Mouse (Mus musculus): Measurements from ENCODE around the gene Olfr622. TPM values are rescaled to one million over a fixed set of nuclear protein-coding genes. Genes with fewer than 3 reads are reported as not detected.

Gene Olfr622
- not detected in 2 replicates for polyA plus RNA-seq (2014; fragmentation: Nextera tagmentation; extraction: Ambion mirVana)

- no peaks in the 10 kb centered on the region for H3K27me3 ChIP-seq (ENCODE audit: control insufficient read depth, insufficient read depth, low read length)
- no peak within 1 kb of the TSS for H3K4me2 ChIP-seq
- H3K9ac ChIP-seq (ENCODE audit: low read depth, low read length), result no peak within 1 kb of the TSS
- WGBS (ENCODE audit: insufficient replicate concordance), result 78% methylated on average over 1 of the region's 1 CpGs
- H3K27ac ChIP-seq (ENCODE audit: low read depth, low read length), result no peak within 1 kb of the TSS
- no peaks in the 10 kb centered on the region for H3K36me3 ChIP-seq (ENCODE audit: control insufficient read depth, insufficient read depth, low read length)
- no peak for ATAC-seq (replicated peaks; ENCODE audit: insufficient number of reproducible peaks, low FRiP score, low TSS enrichment)
- no peaks in the 10 kb centered on the region for H3K9me3 ChIP-seq (replicated peaks; ENCODE audit: control insufficient read depth, low read length)
- no peaks in the 10 kb centered on the region for H3K4me1 ChIP-seq (ENCODE audit: control insufficient read depth, insufficient read depth, low read length)
- no peak within 1 kb of the TSS for H3K4me3 ChIP-seq (ENCODE audit: low read depth, low read length)
These were observed at the start of gene Olfr622 for GRCm38 (mm10) chr7:103642602-103643001. Olfr622 (minus strand) TSS chr7:103642702.

- no peaks in the 10 kb centered on the region for H3K9me3 ChIP-seq (replicated peaks; ENCODE audit: control insufficient read depth, low read length)
- ATAC-seq (replicated peaks; ENCODE audit: insufficient number of reproducible peaks, low FRiP score, low TSS enrichment), result no peak
- no peaks in the 10 kb centered on the region for H3K4me1 ChIP-seq (ENCODE audit: control insufficient read depth, insufficient read depth, low read length)
- H3K36me3 ChIP-seq (ENCODE audit: control insufficient read depth, insufficient read depth, low read length), result no peaks in the 10 kb centered on the region
- no peak within 1 kb of the TSS for H3K27ac ChIP-seq (ENCODE audit: low read depth, low read length)
- H3K4me3 ChIP-seq (ENCODE audit: low read depth, low read length), result no peak within 1 kb of the TSS
- no peak within 1 kb of the TSS for H3K9ac ChIP-seq (ENCODE audit: low read depth, low read length)
- no peak within 1 kb of the TSS for H3K4me2 ChIP-seq
- H3K27me3 ChIP-seq (ENCODE audit: control insufficient read depth, insufficient read depth, low read length), result no peaks in the 10 kb centered on the region
These were observed 39.9 kb upstream of the Olfr622 start, which contains the start of gene Olfr625-ps1 for GRCm38 (mm10) chr7:103682420-103682819. Olfr625-ps1 (plus strand) TSS chr7:103682720.

GRCm38 (mm10) chr7:103671091-103671490 is 28.6 kb upstream of the Olfr622 start, which contains the start of gene Olfr624:
Olfr624 (minus strand) TSS chr7:103671191.
- Histone ChIP-seq H3K4me3 (ENCODE audit: low read depth, low read length) (no peak within 1 kb of the TSS), H3K36me3 (ENCODE audit: control insufficient read depth, insufficient read depth, low read length) (no peaks in the 10 kb centered on the region), H3K27ac (ENCODE audit: low read depth, low read length) (no peak within 1 kb of the TSS), H3K27me3 (ENCODE audit: control insufficient read depth, insufficient read depth, low read length) (no peaks in the 10 kb centered on the region), H3K9ac (ENCODE audit: low read depth, low read length) (no peak within 1 kb of the TSS), H3K4me2 (no peak within 1 kb of the TSS), H3K9me3 (replicated peaks; ENCODE audit: control insufficient read depth, low read length) (no peaks in the 10 kb centered on the region), H3K4me1 (ENCODE audit: control insufficient read depth, insufficient read depth, low read length) (no peaks in the 10 kb centered on the region)
- ATAC-seq (replicated peaks; ENCODE audit: insufficient number of reproducible peaks, low FRiP score, low TSS enrichment), result no peak
- WGBS (ENCODE audit: insufficient replicate concordance), result 79% methylated on average over 2 of the region's 2 CpGs

GRCm38 (mm10) chr7:103663598-103663997 is 21.1 kb upstream of the Olfr622 start, which contains the start of gene Olfr623:
Olfr623 (minus strand) TSS chr7:103663698.
- H3K4me1 ChIP-seq (ENCODE audit: control insufficient read depth, insufficient read depth, low read length), result no peaks in the 10 kb centered on the region
- H3K4me3 ChIP-seq (ENCODE audit: low read depth, low read length), result no peak within 1 kb of the TSS
- no peak within 1 kb of the TSS for H3K9ac ChIP-seq (ENCODE audit: low read depth, low read length)
- ATAC-seq (replicated peaks; ENCODE audit: insufficient number of reproducible peaks, low FRiP score, low TSS enrichment), result no peak
- H3K27ac ChIP-seq (ENCODE audit: low read depth, low read length), result no peak within 1 kb of the TSS
- no peaks in the 10 kb centered on the region for H3K36me3 ChIP-seq (ENCODE audit: control insufficient read depth, insufficient read depth, low read length)
- H3K4me2 ChIP-seq, result no peak within 1 kb of the TSS
- no peaks in the 10 kb centered on the region for H3K9me3 ChIP-seq (replicated peaks; ENCODE audit: control insufficient read depth, low read length)
- no peaks in the 10 kb centered on the region for H3K27me3 ChIP-seq (ENCODE audit: control insufficient read depth, insufficient read depth, low read length)

GRCm38 (mm10) chr7:103644070-103644469 is 1.6 kb upstream of the Olfr622 start:
- Histone ChIP-seq H3K9me3 (replicated peaks; ENCODE audit: control insufficient read depth, low read length) (no peaks in the 10 kb centered on the region), H3K27me3 (ENCODE audit: control insufficient read depth, insufficient read depth, low read length) (no peaks in the 10 kb centered on the region), H3K9ac (ENCODE audit: low read depth, low read length) (no peak overlapping the region), H3K36me3 (ENCODE audit: control insufficient read depth, insufficient read depth, low read length) (no peaks in the 10 kb centered on the region), H3K4me2 (no peak overlapping the region), H3K27ac (ENCODE audit: low read depth, low read length) (no peak overlapping the region), H3K4me3 (ENCODE audit: low read depth, low read length) (no peak overlapping the region), H3K4me1 (ENCODE audit: control insufficient read depth, insufficient read depth, low read length) (no peaks in the 10 kb centered on the region)
- WGBS (ENCODE audit: insufficient replicate concordance), result 79% methylated on average over 4 of the region's 4 CpGs
- ATAC-seq (replicated peaks; ENCODE audit: insufficient number of reproducible peaks, low FRiP score, low TSS enrichment), result no peak

- Histone ChIP-seq H3K36me3 (ENCODE audit: control insufficient read depth, insufficient read depth, low read length) (no peaks in the 10 kb centered on the region), H3K4me2 (no peak overlapping the region), H3K4me1 (ENCODE audit: control insufficient read depth, insufficient read depth, low read length) (no peaks in the 10 kb centered on the region), H3K27ac (ENCODE audit: low read depth, low read length) (no peak overlapping the region), H3K9me3 (replicated peaks; ENCODE audit: control insufficient read depth, low read length) (no peaks in the 10 kb centered on the region), H3K4me3 (ENCODE audit: low read depth, low read length) (no peak overlapping the region), H3K9ac (ENCODE audit: low read depth, low read length) (no peak overlapping the region), H3K27me3 (ENCODE audit: control insufficient read depth, insufficient read depth, low read length) (no peaks in the 10 kb centered on the region)
- no peak for ATAC-seq (replicated peaks; ENCODE audit: insufficient number of reproducible peaks, low FRiP score, low TSS enrichment)
These were observed 5.7 kb downstream of the Olfr622 start for GRCm38 (mm10) chr7:103636795-103637194.

GRCm38 (mm10) chr7:103612434-103612833 is 30.1 kb downstream of the Olfr622 start, which contains the start of gene Olfr620:
Olfr620 (minus strand) TSS chr7:103612534.
- H3K4me1 ChIP-seq (ENCODE audit: control insufficient read depth, insufficient read depth, low read length), result no peaks in the 10 kb centered on the region
- H3K27ac ChIP-seq (ENCODE audit: low read depth, low read length), result no peak within 1 kb of the TSS
- H3K4me2 ChIP-seq, result no peak within 1 kb of the TSS
- H3K36me3 ChIP-seq (ENCODE audit: control insufficient read depth, insufficient read depth, low read length), result no peaks in the 10 kb centered on the region
- no peaks in the 10 kb centered on the region for H3K9me3 ChIP-seq (replicated peaks; ENCODE audit: control insufficient read depth, low read length)
- WGBS (ENCODE audit: insufficient replicate concordance), result 66% methylated on average over 2 of the region's 2 CpGs
- H3K4me3 ChIP-seq (ENCODE audit: low read depth, low read length), result no peak within 1 kb of the TSS
- H3K9ac ChIP-seq (ENCODE audit: low read depth, low read length), result no peak within 1 kb of the TSS
- no peak for ATAC-seq (replicated peaks; ENCODE audit: insufficient number of reproducible peaks, low FRiP score, low TSS enrichment)
- H3K27me3 ChIP-seq (ENCODE audit: control insufficient read depth, insufficient read depth, low read length), result no peaks in the 10 kb centered on the region

GRCm38 (mm10) chr7:103607425-103607824 is 35.1 kb downstream of the Olfr622 start:
- no peak overlapping the region for H3K4me2 ChIP-seq
- no peak overlapping the region for H3K4me3 ChIP-seq (ENCODE audit: low read depth, low read length)
- no peak overlapping the region for H3K27ac ChIP-seq (ENCODE audit: low read depth, low read length)
- no peak overlapping the region for H3K9ac ChIP-seq (ENCODE audit: low read depth, low read length)
- no peaks in the 10 kb centered on the region for H3K9me3 ChIP-seq (replicated peaks; ENCODE audit: control insufficient read depth, low read length)
- H3K27me3 ChIP-seq (ENCODE audit: control insufficient read depth, insufficient read depth, low read length), result no peaks in the 10 kb centered on the region
- no peaks in the 10 kb centered on the region for H3K4me1 ChIP-seq (ENCODE audit: control insufficient read depth, insufficient read depth, low read length)
- H3K36me3 ChIP-seq (ENCODE audit: control insufficient read depth, insufficient read depth, low read length), result no peaks in the 10 kb centered on the region
- no peak for ATAC-seq (replicated peaks; ENCODE audit: insufficient number of reproducible peaks, low FRiP score, low TSS enrichment)
- 69% methylated on average over 2 of the region's 2 CpGs for WGBS (ENCODE audit: insufficient replicate concordance)

- no peak within 1 kb of the TSS for H3K9ac ChIP-seq (ENCODE audit: low read depth, low read length)
- H3K27ac ChIP-seq (ENCODE audit: low read depth, low read length), result no peak within 1 kb of the TSS
- no peak for ATAC-seq (replicated peaks; ENCODE audit: insufficient number of reproducible peaks, low FRiP score, low TSS enrichment)
- no peak within 1 kb of the TSS for H3K4me3 ChIP-seq (ENCODE audit: low read depth, low read length)
- no peak within 1 kb of the TSS for H3K4me2 ChIP-seq
- H3K27me3 ChIP-seq (ENCODE audit: control insufficient read depth, insufficient read depth, low read length), result no peaks in the 10 kb centered on the region
- H3K36me3 ChIP-seq (ENCODE audit: control insufficient read depth, insufficient read depth, low read length), result no peaks in the 10 kb centered on the region
- H3K4me1 ChIP-seq (ENCODE audit: control insufficient read depth, insufficient read depth, low read length), result no peaks in the 10 kb centered on the region
- H3K9me3 ChIP-seq (replicated peaks; ENCODE audit: control insufficient read depth, low read length), result no peaks in the 10 kb centered on the region
These were observed 42.2 kb downstream of the Olfr622 start, which contains the start of gene Olfr619 for GRCm38 (mm10) chr7:103600275-103600674. Olfr619 (plus strand) TSS chr7:103600575.

Measured in heart, embryonic 11.5 days (tissue).